Mouse (Mus musculus): ENCODE measurements around the gene Vwa5b1. TPM values are rescaled to one million over a fixed set of nuclear protein-coding genes. Genes with fewer than 3 reads are reported as not detected.

The Vwa5b1 gene
- polyA plus RNA-seq, 1 experiment from 2014 or later, result 0.14 TPM

- Histone ChIP-seq H3K27ac (no peak overlapping the region), H3K36me3 (no peaks in the 10 kb centered on the region), H3K9me3 (no peaks in the 10 kb centered on the region), H3K4me3 (no peak overlapping the region), H3K27me3 (ENCODE audit: insufficient read depth, poor library complexity, severe bottlenecking) (peaks cover 6% of the 10 kb centered on the region), H3K4me1 (no peaks in the 10 kb centered on the region)
- 25% methylated on average over 4 of the region's 4 CpGs for WGBS
- DNase-seq (ENCODE audit: low spot score), result no peak
Measured at GRCm38 (mm10) chr4:138642272-138642671, 6.6 kb upstream of the Vwa5b1 start.

GRCm38 (mm10) chr4:138636146-138636511 lies 445 bp upstream of the Vwa5b1 start:
- H3K27ac ChIP-seq, result peak overlapping the region; percentile 16; the same call in 1 of the 2 replicates
- DNase-seq (ENCODE audit: low spot score), result no peak
- no peaks in the 10 kb centered on the region for H3K36me3 ChIP-seq
- H3K27me3 ChIP-seq (ENCODE audit: insufficient read depth, poor library complexity, severe bottlenecking), result peaks cover 9% of the 10 kb centered on the region
- H3K4me3 ChIP-seq, result no peak overlapping the region
- 30% methylated on average over 4 of the region's 4 CpGs for whole genome bisulfite sequencing
- H3K4me1 ChIP-seq, result peaks cover 16% of the 10 kb centered on the region
- no peaks in the 10 kb centered on the region for H3K9me3 ChIP-seq

GRCm38 (mm10) chr4:138628256-138628655 lies 7.4 kb downstream of the Vwa5b1 start:
- no peaks in the 10 kb centered on the region for H3K36me3 ChIP-seq
- 70% methylated on average over 5 of the region's 5 CpGs for WGBS

GRCm38 (mm10) chr4:138614454-138614853 lies 21.2 kb downstream of the Vwa5b1 start:
- Histone ChIP-seq H3K4me1 (peaks cover 9% of the 10 kb centered on the region), H3K9me3 (no peaks in the 10 kb centered on the region), H3K36me3 (no peaks in the 10 kb centered on the region), H3K27ac (peak overlapping the region; percentile 36; the same call in 1 of the 2 replicates), H3K4me3 (peak overlapping the region; percentile 25; the same call in 1 of the 2 replicates), H3K27me3 (ENCODE audit: insufficient read depth, poor library complexity, severe bottlenecking) (peaks cover 33% of the 10 kb centered on the region; the same call in 1 of the 2 replicates)
- whole genome bisulfite sequencing, result 4% methylated on average over 7 of the region's 8 CpGs
- DNase-seq (ENCODE audit: low spot score), result no peak

More at GRCm38 (mm10) chr4:138628256-138628655, 7.4 kb downstream of the Vwa5b1 start:
- no peaks in the 10 kb centered on the region for H3K4me1 ChIP-seq
- H3K27me3 ChIP-seq (ENCODE audit: insufficient read depth, poor library complexity, severe bottlenecking), result no peaks in the 10 kb centered on the region
- H3K27ac ChIP-seq, result no peak overlapping the region
- no peaks in the 10 kb centered on the region for H3K9me3 ChIP-seq
- DNase-seq (ENCODE audit: low spot score), result no peak
- H3K4me3 ChIP-seq, result no peak overlapping the region

GRCm38 (mm10) chr4:138601926-138602325 lies 33.8 kb downstream of the Vwa5b1 start:
- Histone ChIP-seq H3K36me3 (no peaks in the 10 kb centered on the region), H3K9me3 (no peaks in the 10 kb centered on the region), H3K27me3 (ENCODE audit: insufficient read depth, poor library complexity, severe bottlenecking) (peaks cover 47% of the 10 kb centered on the region), H3K4me1 (no peaks in the 10 kb centered on the region), H3K27ac (no peak overlapping the region), H3K4me3 (no peak overlapping the region)
- DNase-seq (ENCODE audit: low spot score), result no peak
- 75% methylated on average over 9 of the region's 9 CpGs for WGBS

GRCm38 (mm10) chr4:138597904-138598347 lies 37.8 kb downstream of the Vwa5b1 start:
- H3K27ac ChIP-seq, result no peak overlapping the region
- H3K4me3 ChIP-seq, result no peak overlapping the region
- 16% methylated on average over 7 of the region's 7 CpGs for WGBS
- H3K9me3 ChIP-seq, result no peaks in the 10 kb centered on the region
- no peaks in the 10 kb centered on the region for H3K4me1 ChIP-seq
- no peak for DNase-seq (ENCODE audit: low spot score)
- H3K36me3 ChIP-seq, result no peaks in the 10 kb centered on the region
- H3K27me3 ChIP-seq (ENCODE audit: insufficient read depth, poor library complexity, severe bottlenecking), result peaks cover 10% of the 10 kb centered on the region; the same call in 1 of the 2 replicates

- DNase-seq (ENCODE audit: low spot score), result no peak
- 82% methylated on average over 12 of the region's 12 CpGs for WGBS
- H3K4me1 ChIP-seq, result no peaks in the 10 kb centered on the region
Measured at GRCm38 (mm10) chr4:138596391-138597130, 39.1 kb downstream of the Vwa5b1 start.

GRCm38 (mm10) chr4:138584946-138585345 lies 50.7 kb downstream of the Vwa5b1 start:
- Histone ChIP-seq H3K27ac (no peak overlapping the region), H3K36me3 (no peaks in the 10 kb centered on the region), H3K4me3 (no peak overlapping the region), H3K9me3 (no peaks in the 10 kb centered on the region), H3K27me3 (ENCODE audit: insufficient read depth, poor library complexity, severe bottlenecking) (peaks cover 32% of the 10 kb centered on the region; the same call in 1 of the 2 replicates), H3K4me1 (0 out of 2 replicates have a peak, but pooled peaks cover 3% of the 10 kb centered on the region)
- no peak for DNase-seq (ENCODE audit: low spot score)

More at GRCm38 (mm10) chr4:138596391-138597130, 39.1 kb downstream of the Vwa5b1 start:
- Histone ChIP-seq H3K9me3 (no peaks in the 10 kb centered on the region), H3K27ac (no peak overlapping the region), H3K4me3 (no peak overlapping the region), H3K36me3 (no peaks in the 10 kb centered on the region), H3K27me3 (ENCODE audit: insufficient read depth, poor library complexity, severe bottlenecking) (no peaks in the 10 kb centered on the region)

- H3K36me3 ChIP-seq, result no peaks in the 10 kb centered on the region
- H3K27me3 ChIP-seq (ENCODE audit: insufficient read depth, poor library complexity, severe bottlenecking), result peaks cover 27% of the 10 kb centered on the region; the same call in 1 of the 2 replicates
- H3K4me1 ChIP-seq, result 0 out of 2 replicates have a peak, but pooled peaks cover 3% of the 10 kb centered on the region
- WGBS, result 76% methylated on average over 4 of the region's 4 CpGs
- no peak overlapping the region for H3K4me3 ChIP-seq
- no peak overlapping the region for H3K27ac ChIP-seq
- no peak for DNase-seq (ENCODE audit: low spot score)
- H3K9me3 ChIP-seq, result no peaks in the 10 kb centered on the region
Measured at GRCm38 (mm10) chr4:138582446-138582845, 53.2 kb downstream of the Vwa5b1 start.

GRCm38 (mm10) chr4:138578406-138578805 lies 57.3 kb downstream of the Vwa5b1 start:
- H3K27me3 ChIP-seq (ENCODE audit: insufficient read depth, poor library complexity, severe bottlenecking), result peaks cover 16% of the 10 kb centered on the region; the same call in 1 of the 2 replicates
- no peak overlapping the region for H3K4me3 ChIP-seq
- DNase-seq (ENCODE audit: low spot score), result no peak
- no peak overlapping the region for H3K27ac ChIP-seq
- H3K9me3 ChIP-seq, result no peaks in the 10 kb centered on the region
- no peaks in the 10 kb centered on the region for H3K36me3 ChIP-seq
- peaks cover 13% of the 10 kb centered on the region for H3K4me1 ChIP-seq
- WGBS, result 77% methylated on average over 19 of the region's 19 CpGs

- H3K4me1 ChIP-seq, result peaks cover 13% of the 10 kb centered on the region
- WGBS, result 76% methylated on average over 3 of the region's 4 CpGs
- H3K36me3 ChIP-seq, result no peaks in the 10 kb centered on the region
- DNase-seq (ENCODE audit: low spot score), result no peak
- H3K27ac ChIP-seq, result no peak overlapping the region
- no peak overlapping the region for H3K4me3 ChIP-seq
- peaks cover 16% of the 10 kb centered on the region; the same call in 1 of the 2 replicates for H3K27me3 ChIP-seq (ENCODE audit: insufficient read depth, poor library complexity, severe bottlenecking)
- H3K9me3 ChIP-seq, result no peaks in the 10 kb centered on the region
Measured at GRCm38 (mm10) chr4:138576661-138577060, 59.0 kb downstream of the Vwa5b1 start.

GRCm38 (mm10) chr4:138574800-138575606 lies 60.7 kb downstream of the Vwa5b1 start:
- H3K36me3 ChIP-seq, result no peaks in the 10 kb centered on the region
- no peak for DNase-seq (ENCODE audit: low spot score)
- peak overlapping the region; percentile 16; the same call in 1 of the 2 replicates for H3K27ac ChIP-seq
- H3K4me1 ChIP-seq, result peaks cover 16% of the 10 kb centered on the region
- 72% methylated on average over 13 of the region's 13 CpGs for whole genome bisulfite sequencing
- no peaks in the 10 kb centered on the region for H3K9me3 ChIP-seq
- peaks cover 25% of the 10 kb centered on the region; the same call in 1 of the 2 replicates for H3K27me3 ChIP-seq (ENCODE audit: insufficient read depth, poor library complexity, severe bottlenecking)
- no peak overlapping the region for H3K4me3 ChIP-seq

- Histone ChIP-seq H3K27ac (no peak overlapping the region), H3K9me3 (no peaks in the 10 kb centered on the region), H3K27me3 (ENCODE audit: insufficient read depth, poor library complexity, severe bottlenecking) (peaks cover 54% of the 10 kb centered on the region), H3K4me3 (no peak overlapping the region), H3K36me3 (no peaks in the 10 kb centered on the region), H3K4me1 (peaks cover 11% of the 10 kb centered on the region)
- no peak for DNase-seq (ENCODE audit: low spot score)
- WGBS, result 45% methylated on average over 11 of the region's 11 CpGs
Measured at GRCm38 (mm10) chr4:138569928-138570327, 65.8 kb downstream of the Vwa5b1 start.

Measured in heart, embryonic 10.5 days (tissue).